Mouse (Mus musculus) lung, postnatal 4 days (tissue): Measurements from ENCODE around the gene Hrk.

Experiments
- DNase-seq, 2 experiments: peaks; one replicate each; pipeline ENCODE4 v3.0.0; 2021

Gene Hrk

GRCm38 (mm10) chr5:118164581-118164980, at the start of gene Hrk:
Gene Hrk, plus strand, starts transcription at chr5:118164648.
- DNase-seq, result no peak

DNA sequence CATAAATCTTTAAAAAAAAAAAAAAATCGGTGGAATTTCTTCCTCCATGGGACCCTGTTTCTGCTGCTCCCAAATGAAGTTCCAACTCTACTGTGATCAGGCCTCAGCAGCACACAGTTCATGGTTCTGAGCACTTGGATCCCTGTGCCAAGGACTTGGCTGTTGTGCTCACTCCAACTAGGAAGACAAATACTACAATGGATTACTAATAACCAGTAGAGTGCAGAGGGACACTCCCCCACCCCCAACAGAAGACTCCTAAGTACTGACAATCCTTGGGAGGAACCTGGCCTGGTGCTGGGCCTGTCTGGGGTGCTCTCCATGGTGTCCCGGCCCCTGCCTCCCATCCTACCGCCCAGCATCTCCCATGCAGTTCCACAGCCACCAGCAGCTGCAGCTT, 46.1 kb upstream of the Hrk start:
- no peak for DNase-seq

DNA sequence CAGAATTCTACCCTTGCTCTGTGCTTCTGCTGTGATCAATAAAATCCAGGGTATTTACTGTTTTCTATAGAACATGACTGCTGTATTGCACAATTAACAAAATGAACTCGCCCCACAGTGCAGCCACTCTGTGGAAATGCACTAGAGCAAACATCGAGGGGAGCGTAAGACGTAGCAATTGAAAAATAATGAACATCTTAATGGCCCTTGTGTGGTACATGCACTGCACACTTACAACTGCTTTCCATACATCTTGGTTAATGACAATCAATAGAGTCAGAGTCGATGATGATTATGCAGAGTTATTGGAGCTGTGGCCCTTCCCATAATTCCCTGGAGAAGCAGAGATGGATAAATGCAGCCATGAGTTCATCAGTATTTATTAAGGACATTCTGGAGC, 45.5 kb upstream of the Hrk start:
- no peak for DNase-seq

DNA sequence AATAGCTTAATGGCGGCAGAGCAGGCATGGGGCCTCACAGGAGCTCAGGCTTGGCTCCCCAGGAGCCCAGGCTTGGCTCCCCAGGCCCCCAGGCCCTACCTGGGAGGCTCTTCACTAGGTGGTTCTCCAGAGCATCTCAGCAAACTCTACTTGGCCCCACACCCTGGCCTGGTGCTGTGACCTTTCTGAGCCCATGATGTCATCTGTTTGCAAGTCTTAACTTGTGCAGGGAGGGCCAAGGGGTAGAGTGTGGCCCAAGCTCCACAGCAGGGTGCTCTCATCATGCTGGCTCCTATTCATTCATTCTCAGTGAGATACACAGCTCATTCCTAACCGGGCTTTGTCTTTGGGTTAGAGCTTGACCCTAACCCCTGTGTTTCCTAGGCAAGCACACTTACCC, 43.8 kb upstream of the Hrk start:
- no peak for DNase-seq

DNA sequence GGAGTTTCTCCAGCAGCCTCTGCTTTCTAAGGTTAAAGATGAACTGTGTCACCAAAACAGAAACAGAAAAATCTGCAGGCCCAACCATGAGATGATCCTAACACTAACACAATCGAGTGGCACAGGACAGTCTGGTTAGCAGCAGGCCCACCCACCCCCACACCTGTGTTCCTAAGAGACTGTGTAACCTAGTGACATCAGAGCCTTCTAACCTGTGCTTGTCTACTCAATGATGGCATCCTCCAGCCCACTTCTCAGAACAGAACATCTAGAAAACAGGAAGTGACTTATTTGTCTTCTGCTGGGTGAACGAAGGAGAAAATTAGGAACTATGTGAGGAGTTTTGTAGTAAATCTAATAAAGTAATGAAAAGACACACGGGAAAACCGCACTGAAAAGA, 42.5 kb upstream of the Hrk start:
- no peak for DNase-seq

GRCm38 (mm10) chr5:118123096-118123495, 41.4 kb upstream of the Hrk start:
- peak in 1 of 2 experiments; percentile 33 for DNase-seq

GRCm38 (mm10) chr5:118126671-118127070, 37.8 kb upstream of the Hrk start:
- DNase-seq, result no peak

DNA sequence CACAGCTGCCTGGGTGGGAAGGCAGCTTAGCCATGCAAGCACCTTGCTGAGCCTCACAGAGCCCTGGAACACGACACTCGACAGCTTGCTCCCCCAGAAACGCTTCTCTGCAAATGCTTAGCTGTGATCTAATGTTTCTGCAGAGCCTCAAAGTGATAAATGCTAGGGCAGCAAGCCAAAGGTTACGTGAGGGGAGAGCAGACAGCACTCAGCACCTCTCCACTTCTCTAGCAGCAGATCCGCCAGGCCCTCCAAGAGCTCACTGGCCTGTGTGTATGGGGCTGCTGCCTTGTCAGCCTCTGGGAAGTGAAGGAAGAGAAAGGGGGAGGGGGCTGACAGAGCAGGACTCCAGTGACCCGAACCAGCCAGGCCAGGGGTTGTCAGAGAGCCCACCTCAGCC, 36.2 kb upstream of the Hrk start:
- DNase-seq, result no peak

DNA sequence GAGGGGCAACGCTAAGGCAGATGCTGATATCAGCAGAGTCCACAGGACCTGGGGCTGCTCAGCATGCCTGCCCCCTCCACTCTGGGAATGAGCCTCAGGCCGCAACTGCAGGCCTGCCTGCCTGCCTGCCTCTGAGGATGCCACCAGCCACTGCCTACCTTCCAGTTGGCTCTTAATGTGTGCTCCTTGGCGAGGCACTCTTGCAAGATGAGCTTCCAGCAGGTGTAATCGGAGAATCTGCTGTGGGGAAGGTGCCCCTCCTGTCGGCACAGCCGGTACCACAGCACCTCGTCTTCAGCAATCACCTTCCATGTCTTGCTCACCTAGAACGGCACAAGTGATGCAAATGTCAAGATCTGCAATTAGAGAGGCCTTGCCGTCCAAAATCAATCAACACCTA, 35.8 kb upstream of the Hrk start:
- no peak for DNase-seq

DNA sequence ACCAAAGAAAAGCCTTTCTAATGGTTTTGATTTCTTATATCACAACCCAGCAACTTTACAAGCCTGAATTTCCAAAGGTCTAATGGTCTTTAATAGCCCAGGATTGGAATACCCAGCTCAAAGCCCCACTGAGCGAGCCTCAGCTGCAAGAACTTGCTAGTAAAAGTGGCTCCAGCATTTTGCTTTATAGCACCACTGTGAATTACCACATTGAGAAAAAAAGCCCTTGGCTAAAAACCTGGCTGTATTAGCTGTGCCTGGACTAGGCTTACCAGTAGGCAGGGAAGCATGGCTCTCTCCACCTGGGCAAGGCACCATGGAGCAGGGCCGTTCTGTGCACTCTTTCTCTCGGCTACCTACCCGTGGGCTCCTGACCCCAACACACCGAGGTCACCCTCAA, 28.1 kb upstream of the Hrk start:
- DNase-seq, result no peak

- no peak for DNase-seq
Measured at GRCm38 (mm10) chr5:118139630-118140029, 24.8 kb upstream of the Hrk start.

- no peak for DNase-seq
Measured at GRCm38 (mm10) chr5:118142471-118142870, 22.0 kb upstream of the Hrk start.

DNA sequence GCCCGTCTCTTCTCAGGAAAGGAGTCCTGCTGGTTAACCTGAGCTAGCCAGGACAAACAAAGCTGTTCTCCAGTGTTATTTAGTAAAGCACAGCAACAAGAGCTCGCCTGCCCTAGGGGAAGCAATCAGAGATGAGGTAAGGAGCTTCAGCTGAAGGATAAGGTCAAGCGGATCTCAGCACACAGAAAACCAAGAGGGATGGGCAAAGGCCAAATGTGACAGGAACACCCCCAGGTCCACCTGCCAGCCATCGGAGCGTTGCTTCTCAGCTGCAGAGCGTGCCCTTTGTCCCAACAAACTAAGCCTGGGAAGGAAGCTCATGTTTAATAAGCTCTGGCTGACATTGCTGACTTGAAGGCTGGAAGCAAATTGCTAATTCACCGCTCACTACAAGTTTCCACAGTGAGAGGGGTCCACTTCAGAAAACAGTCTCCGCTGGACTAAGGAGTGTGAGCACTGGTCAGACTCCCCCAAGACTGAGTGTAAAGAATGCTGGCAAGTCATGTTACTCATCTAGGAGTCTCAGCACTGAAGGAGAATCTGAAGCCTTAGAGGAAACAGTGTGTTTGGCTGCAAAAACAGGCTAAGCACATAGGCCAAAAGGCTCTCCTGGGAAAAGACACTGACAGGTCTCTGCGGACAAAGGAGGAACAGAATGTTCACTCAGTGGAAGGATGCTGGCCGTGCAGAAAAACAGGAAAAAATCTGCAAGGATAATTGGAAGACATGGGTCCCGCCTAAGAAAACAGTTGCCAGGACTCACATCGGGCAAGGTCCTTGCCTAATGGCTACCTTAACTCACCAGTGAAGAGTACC, 21.0 kb upstream of the Hrk start:
- DNase-seq, result no peak

DNA sequence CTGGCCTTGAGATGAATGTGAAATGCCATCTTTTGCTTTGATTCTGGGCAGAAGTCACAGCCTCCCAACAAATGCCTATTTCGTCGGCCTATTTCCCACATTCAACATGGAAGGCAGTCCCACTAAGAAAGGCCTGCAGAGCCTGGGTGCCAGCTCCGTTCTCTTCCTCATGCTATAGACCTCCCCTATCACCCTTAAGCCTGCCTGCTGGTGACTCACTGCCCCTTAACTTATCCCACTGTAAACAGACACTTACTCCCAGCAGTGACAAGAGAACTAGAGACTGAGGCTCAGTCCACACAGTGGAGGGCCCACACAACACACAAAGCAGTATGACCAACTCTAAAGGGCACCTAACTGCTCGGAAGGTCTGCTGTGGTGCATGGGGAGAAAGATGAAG, 20.1 kb upstream of the Hrk start:
- no peak for DNase-seq

GRCm38 (mm10) chr5:118144770-118145169, 19.7 kb upstream of the Hrk start:
- DNase-seq, result no peak

DNA sequence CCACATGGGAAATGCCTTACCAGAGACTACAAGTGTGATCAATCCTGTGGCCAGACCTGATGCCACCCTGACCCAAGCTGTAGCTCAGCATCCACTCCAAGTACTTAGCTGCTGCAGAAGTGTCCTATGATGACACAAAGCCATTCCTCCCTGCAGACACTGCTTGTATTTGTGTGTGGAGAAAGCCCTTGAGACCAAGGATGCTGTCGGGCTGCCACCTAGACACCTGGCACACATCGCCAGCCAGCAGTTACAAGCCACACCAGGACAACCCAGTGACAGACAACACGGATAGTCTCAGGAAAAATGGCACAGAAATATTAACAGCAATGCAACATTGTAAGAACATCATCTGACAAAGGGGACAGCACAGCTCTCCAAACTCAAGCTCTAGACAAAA, 19.0 kb upstream of the Hrk start:
- no peak for DNase-seq

GRCm38 (mm10) chr5:118145999-118146679, 18.3 kb upstream of the Hrk start:
- DNase-seq, result no peak

DNA sequence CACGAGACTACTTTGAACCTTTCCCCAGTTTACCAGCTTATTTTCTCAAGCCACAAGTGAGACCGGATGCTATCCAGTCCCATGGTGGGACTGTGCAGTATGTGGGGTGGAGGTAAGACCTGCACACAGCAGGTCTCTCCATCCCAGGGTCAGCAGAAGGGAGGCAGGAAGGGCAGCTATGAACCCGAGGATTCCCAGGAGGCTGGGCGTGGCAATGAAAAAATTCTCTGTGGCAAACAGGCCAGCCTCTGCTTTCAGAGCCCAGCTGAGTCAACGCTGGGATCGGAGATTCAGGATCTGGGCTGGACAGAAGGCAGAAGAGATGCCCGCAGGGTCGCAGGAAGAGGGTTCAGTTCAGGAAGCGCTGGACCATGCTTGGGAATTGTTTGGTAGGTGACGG, 17.2 kb upstream of the Hrk start:
- DNase-seq, result no peak

GRCm38 (mm10) chr5:118149711-118150110, 14.7 kb upstream of the Hrk start:
- no peak for DNase-seq

DNA sequence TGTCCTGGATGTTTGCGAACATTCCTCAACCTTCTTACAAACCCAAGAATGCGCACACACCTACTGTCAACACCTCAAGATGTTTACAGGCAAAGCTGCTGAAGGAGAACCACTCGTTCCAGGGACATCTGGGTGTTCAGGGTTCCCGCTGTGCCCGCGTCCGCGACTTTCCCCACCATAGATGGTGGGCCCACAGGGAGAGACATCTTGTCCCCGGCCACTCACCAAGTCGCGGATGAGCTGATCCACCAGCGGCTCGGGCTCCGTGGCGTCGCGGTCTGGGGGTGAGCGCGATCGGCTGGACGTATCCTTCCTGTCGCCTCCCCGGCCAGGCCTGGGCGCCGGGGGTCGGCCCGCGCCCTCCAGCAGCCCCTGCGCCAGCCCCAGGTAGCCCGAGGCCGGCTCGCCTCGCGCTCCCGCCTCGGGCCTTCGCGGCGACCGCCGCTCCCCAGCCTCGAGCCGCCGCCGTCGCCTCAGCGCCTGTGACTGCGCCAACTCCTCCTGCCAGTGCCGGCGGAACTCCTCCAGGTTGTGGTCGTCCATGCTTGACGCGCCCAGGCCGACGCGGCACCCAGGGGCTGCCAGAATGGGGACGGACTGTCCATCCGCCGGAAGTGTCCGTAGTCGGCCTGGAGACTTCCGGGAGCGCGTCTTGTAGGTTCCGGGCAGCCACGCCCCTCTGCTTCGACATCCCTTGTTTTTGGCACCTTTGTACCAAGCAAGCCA, 9.4 kb upstream of the Hrk start, which contains the start of gene Fbxw8:
Gene Fbxw8 (minus strand): TSS at position 626 of the 726 bp plus-strand sequence.
- peak; percentile 93 for DNase-seq

GRCm38 (mm10) chr5:118155565-118155947, 8.9 kb upstream of the Hrk start:
- DNase-seq, result no peak

DNA sequence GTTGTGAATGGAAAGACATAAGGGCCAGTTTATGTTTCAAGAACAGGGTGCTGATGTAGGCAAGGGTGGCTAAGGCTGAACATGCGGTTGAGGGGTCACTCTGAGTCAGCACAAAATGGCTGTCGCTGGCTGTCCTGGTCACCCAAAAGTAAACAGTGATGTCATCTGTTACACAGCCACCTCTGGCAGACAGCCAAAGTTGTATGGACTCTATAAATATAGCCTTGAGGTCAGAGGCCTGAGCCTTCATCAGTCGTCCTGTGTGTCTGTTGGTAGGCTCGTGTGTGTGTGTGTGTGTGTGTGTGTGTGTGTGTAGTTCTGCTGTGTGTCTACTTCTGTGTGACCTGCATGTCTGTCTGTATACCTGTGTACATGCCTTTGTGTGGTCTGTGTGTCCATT, 7.5 kb upstream of the Hrk start:
- peak; percentile 41 to 53 for DNase-seq

GRCm38 (mm10) chr5:118160691-118161090, 3.8 kb upstream of the Hrk start:
- no peak for DNase-seq

GRCm38 (mm10) chr5:118165462-118165861, 1.0 kb downstream of the Hrk start:
- DNase-seq, result no peak
